Mouse (Mus musculus) lung, embryonic 16.5 days (tissue): ENCODE measurements around the gene Nptxr. TPM values are rescaled to one million over a fixed set of nuclear protein-coding genes. Genes with fewer than 3 reads are reported as not detected.

Experiments
- ATAC-seq: fragments of 200-750 bp; cut with Nextera tagmentation; 2 replicates; pipeline ENCODE4 v1.8.0; 2017; ENCODE audit warnings: low read depth, mild to moderate bottlenecking, moderate library complexity
- H3K27ac ChIP-seq: fragments of 300-500 bp; sonication (generic); 2 replicates; pipeline ENCODE4 v1.5.1; 2014; ENCODE audit warnings: mild to moderate bottlenecking, control low read depth, low read length
- H3K27me3 ChIP-seq: fragments of 300-500 bp; sonication (generic); 2 replicates; pipeline ENCODE4 v1.6.1; 2014; ENCODE audit warnings: low read depth, low read length, mixed read lengths; ENCODE audit not compliant: control insufficient read depth, insufficient read depth
- H3K36me3 ChIP-seq: fragments of 300-500 bp; sonication (generic); 2 replicates; pipeline ENCODE4 v1.6.1; 2014; ENCODE audit warnings: low read length; ENCODE audit not compliant: control insufficient read depth, insufficient read depth
- H3K4me1 ChIP-seq: fragments of 300-500 bp; sonication (generic); replicated peaks from 2 replicates; pipeline ENCODE4 v1.6.1; 2014; ENCODE audit warnings: low read length, mixed read lengths; ENCODE audit not compliant: control insufficient read depth, insufficient read depth
- H3K4me2 ChIP-seq: fragments of 300-500 bp; sonication (generic); 2 replicates; pipeline ENCODE4 v1.6.1; 2014; ENCODE audit warnings: low read depth, low read length, control low read depth
- H3K4me3 ChIP-seq: fragments of 300-500 bp; sonication (generic); 2 replicates; pipeline ENCODE4 v1.5.1; 2014; ENCODE audit warnings: mild to moderate bottlenecking, low read length, control low read depth
- H3K9ac ChIP-seq: fragments of 300-500 bp; sonication (generic); 2 replicates; pipeline ENCODE4 v1.6.1; 2014; ENCODE audit warnings: low read length, control low read depth
- H3K9me3 ChIP-seq: fragments of 300-500 bp; sonication (generic); 2 replicates; pipeline ENCODE4 v1.6.1; 2016; ENCODE audit warnings: low read length; ENCODE audit not compliant: control insufficient read depth
- WGBS: fragments of 180-500 bp; shearing (Covaris S2); extraction: QIAGEN DNeasy Blood & Tissue Kit; methylation state at CpG from one replicate; pipeline ENCODE4 v1.1.7; 2014; 5-methylcytosine and 5-hydroxymethylcytosine counted together
- polyA plus RNA-seq: library from polyadenylated mRNA; unstranded; fragments of >200 nt; fragmentation: Nextera tagmentation; extraction: Ambion mirVana; gene quantifications from 2 replicates; pipeline ENCODE4 v1.2.1, GENCODE M21; 2015

Gene Nptxr
- polyA plus RNA-seq, 1 experiment from 2014 or later = 2.4 TPM

DNA sequence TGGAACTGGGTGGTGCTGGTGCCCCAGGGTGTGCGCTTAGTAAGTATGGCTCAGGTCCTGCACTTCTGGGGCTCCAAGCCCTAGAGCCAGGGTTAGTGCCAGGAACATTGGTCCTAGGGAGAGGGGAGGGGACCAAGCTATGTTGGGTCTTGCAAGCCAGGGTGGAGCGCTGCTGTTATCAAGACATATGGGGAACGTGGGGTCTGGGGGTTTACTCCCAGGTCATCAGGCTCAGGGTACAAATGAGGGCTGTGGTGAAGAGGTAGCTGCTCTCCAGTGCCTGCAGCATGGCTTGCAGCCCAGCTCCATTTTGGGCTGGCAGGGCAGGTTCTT is 51.2 kb downstream of the Nptxr start:
- Histone ChIP-seq H3K36me3 (no peaks in the 10 kb centered on the region), H3K9me3 (no peaks in the 10 kb centered on the region), H3K4me2 (no peak overlapping the region), H3K27ac (no peak overlapping the region), H3K4me1 (no peaks in the 10 kb centered on the region), H3K9ac (no peak overlapping the region), H3K27me3 (no peaks in the 10 kb centered on the region), H3K4me3 (no peak overlapping the region)
- ATAC-seq = peak; percentile 16; the same call in 1 of the 2 replicates
- 86% methylated on average over 3 of the region's 3 CpGs for WGBS

GRCm38 (mm10) chr15:79752742-79753419 is 51.7 kb downstream of the Nptxr start:
- Histone ChIP-seq H3K27ac (no peak overlapping the region), H3K9me3 (no peaks in the 10 kb centered on the region), H3K4me2 (no peak overlapping the region), H3K36me3 (no peaks in the 10 kb centered on the region), H3K9ac (no peak overlapping the region), H3K4me3 (no peak overlapping the region), H3K27me3 (no peaks in the 10 kb centered on the region), H3K4me1 (no peaks in the 10 kb centered on the region)
- peak; percentile 34 for ATAC-seq
- WGBS = 20% methylated on average over 11 of the region's 11 CpGs

GRCm38 (mm10) chr15:79751772-79752171 is 52.8 kb downstream of the Nptxr start:
- H3K36me3 ChIP-seq = no peaks in the 10 kb centered on the region
- no peaks in the 10 kb centered on the region for H3K4me1 ChIP-seq
- no peaks in the 10 kb centered on the region for H3K9me3 ChIP-seq
- no peak overlapping the region for H3K9ac ChIP-seq
- H3K27ac ChIP-seq = no peak overlapping the region
- WGBS = 73% methylated on average over 17 of the region's 17 CpGs
- H3K4me3 ChIP-seq = no peak overlapping the region
- no peak overlapping the region for H3K4me2 ChIP-seq
- H3K27me3 ChIP-seq = no peaks in the 10 kb centered on the region
- no peak for ATAC-seq

DNA sequence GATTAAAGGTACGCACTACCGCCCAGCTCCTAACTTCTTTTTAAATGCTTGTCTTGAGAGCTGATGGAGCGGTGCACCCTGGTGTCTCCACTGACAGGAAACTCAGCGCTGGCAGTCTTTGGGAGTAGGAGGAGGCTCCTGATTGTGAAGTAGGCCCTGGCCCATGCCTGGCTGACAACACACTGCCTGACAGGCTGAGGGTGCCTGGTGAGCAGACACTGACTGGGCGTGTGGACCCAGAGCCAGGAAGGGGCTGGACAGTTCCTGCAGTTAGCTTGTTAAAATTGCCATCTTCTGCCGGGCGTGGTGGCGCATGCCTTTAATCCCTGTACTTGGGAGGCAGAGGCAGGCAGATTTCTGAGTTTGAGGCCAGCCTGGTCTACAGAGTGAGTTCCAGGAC is 54.3 kb downstream of the Nptxr start:
- 81% methylated on average over 8 of the region's 8 CpGs for WGBS
- Histone ChIP-seq H3K9ac (no peak overlapping the region), H3K4me2 (no peak overlapping the region), H3K9me3 (no peaks in the 10 kb centered on the region), H3K4me3 (no peak overlapping the region), H3K27ac (no peak overlapping the region), H3K27me3 (no peaks in the 10 kb centered on the region), H3K4me1 (no peaks in the 10 kb centered on the region), H3K36me3 (no peaks in the 10 kb centered on the region)
- ATAC-seq = no peak

- no peaks in the 10 kb centered on the region for H3K27me3 ChIP-seq
- no peak overlapping the region for H3K9ac ChIP-seq
- no peak overlapping the region for H3K4me2 ChIP-seq
- H3K4me1 ChIP-seq = no peaks in the 10 kb centered on the region
- no peaks in the 10 kb centered on the region for H3K9me3 ChIP-seq
- H3K27ac ChIP-seq = no peak overlapping the region
- H3K36me3 ChIP-seq = no peaks in the 10 kb centered on the region
- no peak for ATAC-seq
- H3K4me3 ChIP-seq = no peak overlapping the region
- 81% methylated on average over 7 of the region's 7 CpGs for WGBS
These were observed 55.4 kb downstream of the Nptxr start for GRCm38 (mm10) chr15:79749162-79749561.

GRCm38 (mm10) chr15:79747998-79748397 is 56.6 kb downstream of the Nptxr start:
- ATAC-seq = peak; percentile 4; the same call in 1 of the 2 replicates
- Histone ChIP-seq H3K9me3 (no peaks in the 10 kb centered on the region), H3K27me3 (no peaks in the 10 kb centered on the region), H3K36me3 (no peaks in the 10 kb centered on the region), H3K4me2 (no peak overlapping the region), H3K4me1 (peaks cover 2% of the 10 kb centered on the region), H3K27ac (no peak overlapping the region), H3K4me3 (no peak overlapping the region), H3K9ac (no peak overlapping the region)
- WGBS = 61% methylated on average over 11 of the region's 11 CpGs

GRCm38 (mm10) chr15:79745883-79746282 is 58.7 kb downstream of the Nptxr start:
- Histone ChIP-seq H3K4me1 (peaks cover 8% of the 10 kb centered on the region), H3K9me3 (no peaks in the 10 kb centered on the region), H3K36me3 (no peaks in the 10 kb centered on the region), H3K4me3 (no peak overlapping the region), H3K4me2 (no peak overlapping the region), H3K27me3 (no peaks in the 10 kb centered on the region), H3K9ac (no peak overlapping the region), H3K27ac (no peak overlapping the region)
- ATAC-seq = no peak
- WGBS = 73% methylated on average over 5 of the region's 5 CpGs

DNA sequence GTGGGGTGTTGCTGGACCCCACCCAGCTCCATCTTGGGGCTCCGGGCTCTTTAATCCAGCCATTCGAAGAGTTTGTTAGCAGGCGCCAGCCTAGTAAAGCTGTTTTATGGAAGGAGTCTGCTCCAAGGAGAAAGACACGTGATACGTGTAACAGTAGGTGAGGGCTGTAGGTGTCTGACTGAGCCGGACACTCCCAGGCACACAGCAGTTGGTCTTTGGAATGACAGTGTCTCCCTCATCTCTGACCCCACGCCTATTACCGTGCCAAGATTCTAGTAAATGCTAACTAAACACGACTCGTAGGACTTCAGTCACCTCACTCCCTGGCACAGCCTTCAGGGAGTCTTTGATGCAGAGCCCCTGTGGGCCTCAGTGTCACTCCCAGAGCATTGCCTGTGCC is 59.3 kb downstream of the Nptxr start:
- Histone ChIP-seq H3K9ac (no peak overlapping the region), H3K9me3 (no peaks in the 10 kb centered on the region), H3K36me3 (no peaks in the 10 kb centered on the region), H3K27ac (no peak overlapping the region), H3K27me3 (no peaks in the 10 kb centered on the region), H3K4me2 (no peak overlapping the region), H3K4me1 (peaks cover 13% of the 10 kb centered on the region), H3K4me3 (no peak overlapping the region)
- no peak for ATAC-seq
- 78% methylated on average over 10 of the region's 10 CpGs for whole genome bisulfite sequencing

DNA sequence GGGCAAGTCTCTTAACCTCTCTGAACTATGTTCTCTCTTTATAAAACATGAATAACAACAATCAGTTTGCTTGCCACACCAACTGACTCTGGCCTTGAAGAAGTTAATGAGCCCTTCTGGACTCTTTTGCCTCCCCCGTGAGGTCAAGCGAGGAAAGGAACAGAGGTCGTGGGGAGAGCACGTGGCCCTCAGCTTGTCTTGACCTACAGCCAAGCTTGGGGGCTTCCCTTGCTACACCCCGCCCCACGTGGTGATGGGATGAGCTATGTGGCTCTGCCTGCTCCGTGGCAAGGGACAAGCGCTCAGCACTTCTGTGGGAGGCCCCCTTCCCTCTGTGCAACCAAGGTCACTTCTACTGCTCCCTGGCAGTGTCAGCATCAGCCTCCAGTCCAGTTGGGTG is 59.8 kb downstream of the Nptxr start:
- no peak overlapping the region for H3K9ac ChIP-seq
- WGBS = 70% methylated on average over 8 of the region's 8 CpGs
- no peaks in the 10 kb centered on the region for H3K27me3 ChIP-seq

DNA sequence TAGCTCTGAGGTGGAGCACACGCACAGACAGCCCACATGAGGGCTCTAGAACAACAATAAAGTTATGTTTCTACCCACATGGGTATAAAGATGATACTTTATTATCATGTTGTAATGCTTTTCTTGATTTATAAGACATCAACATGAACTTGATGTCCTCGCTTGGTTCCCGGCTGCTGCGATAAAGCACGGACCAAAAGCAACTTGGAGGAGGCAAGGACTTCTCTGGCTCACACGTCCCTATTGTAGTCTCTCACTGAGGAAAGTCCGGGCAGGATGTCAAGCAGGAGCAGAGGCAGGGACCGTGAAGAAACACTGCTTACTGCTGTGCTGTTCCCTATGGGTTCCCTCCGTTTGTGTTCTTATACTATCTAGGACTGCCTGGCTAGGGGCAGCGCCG is 60.6 kb downstream of the Nptxr start:
- H3K27ac ChIP-seq = no peak overlapping the region
- no peak for ATAC-seq
- H3K36me3 ChIP-seq = peaks cover 3% of the 10 kb centered on the region; the same call in 1 of the 2 replicates
- H3K27me3 ChIP-seq = no peaks in the 10 kb centered on the region
- peaks cover 20% of the 10 kb centered on the region for H3K4me1 ChIP-seq
- 91% methylated on average over 11 of the region's 11 CpGs for WGBS
- no peak overlapping the region for H3K4me3 ChIP-seq
- H3K4me2 ChIP-seq = no peak overlapping the region
- H3K9me3 ChIP-seq = no peaks in the 10 kb centered on the region
- H3K9ac ChIP-seq = no peak overlapping the region

More for the DNA sequence above, 59.8 kb downstream of the Nptxr start:
- ATAC-seq = no peak
- H3K4me2 ChIP-seq = no peak overlapping the region
- no peaks in the 10 kb centered on the region for H3K36me3 ChIP-seq
- H3K4me3 ChIP-seq = no peak overlapping the region
- peaks cover 16% of the 10 kb centered on the region for H3K4me1 ChIP-seq
- no peak overlapping the region for H3K27ac ChIP-seq
- H3K9me3 ChIP-seq = no peaks in the 10 kb centered on the region
